Mouse (Mus musculus): ENCODE measurements around the gene Ier3.

DNA sequence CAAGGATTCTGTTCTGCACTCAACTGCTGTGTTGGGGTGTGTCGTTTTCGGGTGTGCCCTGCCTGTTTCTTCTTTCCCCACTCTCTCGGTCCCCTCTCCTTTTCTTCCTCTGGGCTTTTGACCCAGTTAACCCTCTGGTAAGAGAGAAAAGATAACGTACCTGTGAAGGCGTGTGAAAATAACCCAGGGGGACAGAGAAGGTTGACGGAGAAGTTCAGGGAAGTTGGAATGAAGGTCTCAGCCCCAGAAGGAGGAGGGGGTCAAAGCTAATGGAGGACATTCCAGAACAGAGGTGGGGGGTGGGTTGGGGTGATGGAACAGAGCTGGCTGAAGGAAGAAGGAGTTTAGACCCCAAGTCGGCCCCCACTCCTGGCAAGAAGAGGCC, 47.5 kb downstream of the Ier3 start:
- TF ChIP-seq POLR2A (IDR thresholded peaks at IDR 0.05; ENCODE audit: borderline replicate concordance, insufficient read depth, low read length) (no peak), CTCF (IDR thresholded peaks at IDR 0.05; ENCODE audit: borderline replicate concordance, insufficient read depth, low read depth, low read length) (no peak)
